Mouse (Mus musculus) hindlimb bud, embryonic 11.5 days (tissue): Measurements from ENCODE around the gene Scn3a.

Experiments
- DNase-seq: peaks from one replicate; pipeline ENCODE4 v3.0.0-alpha.2; 2012; ENCODE audit warnings: low read depth, low spot score; ENCODE audit errors: extremely low spot score

Gene Scn3a

DNA sequence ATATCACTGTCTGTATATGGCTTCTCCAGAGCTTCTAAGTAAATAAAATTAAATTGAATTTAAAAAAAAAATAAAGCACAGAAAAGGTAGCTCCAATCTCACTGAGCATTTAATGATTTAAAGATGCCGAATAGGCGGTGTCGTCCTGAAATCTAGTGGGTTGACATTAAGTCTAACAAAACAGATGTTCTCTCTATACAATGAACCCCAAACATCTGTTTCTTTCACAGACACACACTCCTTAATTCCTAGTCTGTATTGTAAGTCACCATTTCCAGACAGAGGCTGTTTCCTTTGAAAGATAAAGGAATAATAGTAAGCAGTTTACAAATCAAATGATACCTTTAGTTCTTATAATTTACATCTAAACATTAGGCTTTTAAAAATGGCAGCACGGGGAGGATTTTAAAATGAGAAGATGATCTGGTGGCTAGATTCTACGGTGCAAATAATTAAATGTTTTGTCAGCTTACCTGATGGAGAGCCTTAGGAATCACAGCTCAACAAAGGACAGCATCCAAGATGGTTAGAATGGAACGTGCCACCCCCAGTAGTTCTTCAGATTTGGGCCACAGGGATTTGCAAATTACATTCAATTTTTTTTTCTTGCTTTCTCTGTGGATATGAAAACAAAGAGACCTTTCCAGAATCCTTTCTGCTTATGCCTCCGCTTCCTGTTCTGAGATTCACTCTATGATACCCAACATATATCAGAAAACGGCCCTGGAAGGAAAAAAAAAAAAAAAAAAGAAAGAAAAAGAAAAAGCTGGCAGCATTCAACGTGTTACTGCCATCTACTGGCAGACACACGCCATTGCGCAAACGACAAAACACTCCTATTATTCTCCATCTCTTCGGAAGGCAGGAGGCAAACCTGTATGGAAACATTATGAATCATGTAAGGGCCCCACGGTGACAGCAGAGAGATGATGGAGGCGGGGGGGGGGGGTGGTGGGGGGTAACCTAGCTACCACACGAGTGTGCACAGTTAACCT, at the start of gene Scn3a:
Gene Scn3a, minus strand, starts transcription at position 835 of the 995 bp plus-strand sequence.
- peak; percentile 33 for DNase-seq

DNA sequence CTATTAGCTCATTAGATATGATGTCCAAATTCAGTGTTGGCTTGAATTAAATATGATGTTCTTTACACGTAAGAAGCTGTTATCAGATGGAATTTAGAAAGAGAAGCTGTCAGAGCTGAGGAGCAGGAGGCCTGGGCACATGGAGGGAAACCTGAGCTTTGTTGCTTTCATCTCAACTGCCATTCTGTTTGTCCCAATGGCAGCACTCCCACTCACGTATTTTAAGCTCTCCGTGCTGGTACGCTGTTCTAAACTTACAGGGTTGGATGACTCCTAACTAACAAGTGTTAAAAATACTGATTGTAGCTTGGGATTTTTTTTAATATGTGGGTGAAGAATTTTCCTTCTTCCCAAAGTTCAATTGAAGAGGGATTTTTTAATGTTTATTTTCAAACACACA, 44.5 kb upstream of the Scn3a start:
- no peak for DNase-seq

- no peak for DNase-seq
Measured at GRCm38 (mm10) chr2:65607813-65608212, 40.4 kb upstream of the Scn3a start.

DNA sequence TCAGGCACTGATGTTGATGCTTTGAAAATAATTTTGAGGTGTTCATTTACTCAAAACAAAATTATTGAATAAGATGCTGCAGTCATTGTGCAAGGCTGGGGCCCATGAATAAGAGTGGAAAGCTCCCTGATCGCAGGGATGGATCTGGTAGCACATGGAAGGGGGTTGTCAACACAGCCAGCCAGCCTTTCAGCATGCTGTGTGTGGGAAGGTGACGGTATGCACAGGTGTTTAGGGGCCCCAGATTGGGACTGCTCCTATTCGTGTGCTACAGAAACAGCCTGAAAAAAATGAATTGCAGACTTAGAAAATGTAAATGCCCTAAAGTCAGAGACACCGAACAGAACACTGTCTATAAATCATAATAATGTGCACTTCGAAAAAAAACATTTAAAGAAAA, 20.3 kb upstream of the Scn3a start:
- no peak for DNase-seq

- DNase-seq: no peak
Measured at GRCm38 (mm10) chr2:65567925-65568324, 498 bp upstream of the Scn3a start.

- DNase-seq: no peak
Measured at GRCm38 (mm10) chr2:65563898-65564297, 3.5 kb downstream of the Scn3a start.

DNA sequence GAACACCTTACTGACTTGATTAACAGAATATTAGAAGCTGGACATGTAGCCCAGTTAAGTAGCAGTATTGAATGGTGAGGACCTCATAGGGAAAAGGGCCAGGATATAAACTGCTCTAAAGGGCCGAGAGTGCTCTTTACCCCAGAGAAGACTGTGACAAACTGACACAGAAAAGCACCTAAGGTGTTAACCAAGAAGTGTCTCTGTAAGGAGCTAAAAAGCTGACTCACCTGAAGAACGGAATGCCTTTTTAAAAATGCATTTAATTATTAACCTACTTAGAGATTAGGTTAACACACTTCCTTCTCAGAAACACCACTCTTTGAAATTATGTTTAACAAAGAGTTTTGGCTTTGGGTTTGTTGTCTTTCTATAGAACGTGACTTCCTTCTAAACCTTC, 9.7 kb downstream of the Scn3a start:
- DNase-seq: no peak

DNA sequence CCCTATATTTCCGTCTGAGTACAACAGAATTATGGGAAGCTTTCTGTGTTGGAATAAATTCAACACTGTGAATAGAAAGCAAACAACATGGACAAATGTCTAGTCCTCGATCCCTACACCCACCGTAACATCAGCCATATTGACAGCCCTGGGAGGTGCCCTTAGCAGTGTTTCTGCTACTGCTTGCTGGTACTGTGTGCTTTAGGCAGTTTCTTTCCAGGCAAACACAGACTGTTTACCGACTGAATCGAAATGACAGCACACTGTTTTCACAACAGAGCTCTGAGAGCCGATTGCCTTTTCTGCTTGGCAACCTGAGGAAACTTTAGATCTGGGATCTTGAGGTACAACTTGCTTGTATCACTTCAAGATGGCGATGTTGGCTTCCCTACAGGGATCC, 12.8 kb downstream of the Scn3a start:
- no peak for DNase-seq

DNA sequence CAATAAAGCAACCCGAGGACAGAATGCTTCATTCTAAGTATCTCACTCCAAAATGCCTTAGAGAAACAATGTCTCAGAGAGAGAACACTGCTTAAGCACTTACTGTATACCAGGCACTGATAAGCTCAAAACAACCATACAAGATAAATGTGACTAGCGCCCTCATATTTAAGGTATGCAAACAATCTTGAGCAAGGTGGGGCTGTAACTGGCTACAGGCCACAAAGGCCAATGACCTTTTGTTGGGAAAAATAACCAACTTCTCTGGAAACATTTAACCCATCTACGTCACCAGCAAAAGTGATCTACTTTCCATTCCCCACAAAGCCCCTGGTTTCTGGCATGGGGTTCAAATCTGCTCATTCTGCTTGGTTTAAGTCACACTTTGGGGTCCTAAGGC, 14.0 kb downstream of the Scn3a start:
- no peak for DNase-seq

DNA sequence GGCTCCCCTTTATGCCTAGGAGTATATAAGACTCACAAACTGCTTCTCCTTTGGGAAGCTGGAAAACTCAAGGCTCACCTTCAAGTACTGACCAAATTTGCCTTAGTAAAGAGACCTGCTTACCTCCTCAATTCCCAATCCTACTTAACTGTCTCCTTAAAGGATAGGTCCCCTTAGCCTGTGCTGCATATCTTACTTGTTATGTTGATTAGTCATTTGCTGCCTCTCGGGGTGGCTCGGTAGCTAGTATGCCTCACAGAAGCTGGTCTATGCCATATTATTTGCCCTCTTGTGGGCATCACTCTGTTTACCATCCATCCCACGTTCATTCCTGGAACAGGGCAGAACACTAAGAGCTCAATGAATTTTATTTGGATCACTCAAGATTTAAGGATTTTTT, 14.7 kb downstream of the Scn3a start:
- no peak for DNase-seq

DNA sequence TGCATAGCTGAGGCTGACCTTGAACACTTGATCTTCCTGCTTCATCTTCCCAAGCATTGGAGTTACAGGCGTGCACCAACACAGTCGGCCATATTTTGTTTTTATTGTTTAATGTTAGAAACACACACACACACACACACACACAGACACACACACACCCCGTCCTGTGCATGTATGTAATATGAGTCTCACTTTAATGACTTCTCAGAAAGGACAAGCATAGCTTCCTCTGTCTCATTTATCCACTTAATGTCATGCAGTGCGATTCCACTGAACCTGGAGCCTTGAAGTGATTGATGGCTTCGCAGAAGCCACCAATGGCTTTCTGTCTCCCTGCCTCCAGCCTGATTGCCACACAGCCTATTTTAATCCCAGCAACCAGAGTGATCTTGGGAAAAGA, 15.2 kb downstream of the Scn3a start:
- DNase-seq: no peak

DNA sequence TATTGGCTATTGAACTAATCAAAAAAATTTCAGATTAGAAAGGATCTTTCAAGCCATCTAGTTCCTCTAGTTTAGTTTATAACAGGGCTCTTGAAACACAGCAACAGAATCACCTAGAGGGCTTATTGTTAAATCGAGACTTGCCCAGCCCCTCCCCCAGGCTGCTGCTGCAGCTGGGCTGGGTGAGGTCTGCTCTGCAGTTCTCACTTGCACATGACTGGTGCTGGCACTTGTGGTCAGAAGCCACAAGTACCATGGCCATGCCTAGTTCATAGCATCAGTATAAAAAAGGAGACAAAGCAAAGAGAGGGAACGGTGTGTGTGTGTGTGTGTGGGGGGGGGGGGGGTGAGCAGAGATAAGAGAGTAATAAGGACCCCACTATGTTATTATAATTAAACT, 15.7 kb downstream of the Scn3a start:
- DNase-seq: no peak

DNA sequence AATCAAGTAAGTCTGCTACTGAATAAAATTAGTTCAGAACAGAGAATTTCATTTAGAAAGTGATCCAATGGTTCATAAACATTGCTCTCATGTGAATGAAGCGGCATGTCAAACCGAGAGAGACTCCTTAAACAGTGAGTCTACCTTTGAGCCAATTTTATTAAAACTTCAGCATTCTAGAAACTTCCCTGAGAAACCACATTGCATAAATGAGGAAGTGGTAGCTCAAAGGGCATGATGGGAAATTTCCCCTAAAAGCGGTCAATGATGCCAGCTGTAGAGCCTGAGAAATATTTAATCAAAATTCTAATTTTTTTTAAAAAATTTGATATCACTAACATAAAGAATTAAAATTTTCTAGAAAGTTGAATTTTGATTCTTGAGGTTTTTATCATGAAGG, 16.9 kb downstream of the Scn3a start:
- no peak for DNase-seq

GRCm38 (mm10) chr2:65548665-65549064, 18.8 kb downstream of the Scn3a start:
- DNase-seq: no peak

GRCm38 (mm10) chr2:65547341-65547740, 20.1 kb downstream of the Scn3a start:
- no peak for DNase-seq

GRCm38 (mm10) chr2:65542906-65543592, 24.4 kb downstream of the Scn3a start:
- DNase-seq: no peak

DNA sequence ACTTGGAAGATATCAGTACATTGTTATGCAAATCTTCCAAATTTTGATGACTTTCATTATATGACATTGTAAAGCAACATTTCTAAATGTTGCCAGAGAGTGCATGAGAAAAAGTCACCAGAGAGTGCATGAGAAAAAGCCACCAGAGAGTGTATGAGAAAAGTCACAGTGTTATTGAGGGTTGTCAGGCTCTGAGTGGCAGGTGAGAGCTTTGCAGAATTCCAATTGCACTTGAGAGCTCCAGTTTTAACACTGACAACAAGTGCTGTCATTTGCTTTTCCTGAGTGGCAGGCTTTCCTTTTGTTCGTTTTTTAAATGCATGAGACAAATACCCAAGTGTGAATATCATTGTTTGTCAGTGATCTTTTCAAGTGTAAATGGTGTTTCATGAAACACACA, 25.6 kb downstream of the Scn3a start:
- DNase-seq: no peak

- DNase-seq: no peak
Measured at GRCm38 (mm10) chr2:65538436-65538835, 29.0 kb downstream of the Scn3a start.

DNA sequence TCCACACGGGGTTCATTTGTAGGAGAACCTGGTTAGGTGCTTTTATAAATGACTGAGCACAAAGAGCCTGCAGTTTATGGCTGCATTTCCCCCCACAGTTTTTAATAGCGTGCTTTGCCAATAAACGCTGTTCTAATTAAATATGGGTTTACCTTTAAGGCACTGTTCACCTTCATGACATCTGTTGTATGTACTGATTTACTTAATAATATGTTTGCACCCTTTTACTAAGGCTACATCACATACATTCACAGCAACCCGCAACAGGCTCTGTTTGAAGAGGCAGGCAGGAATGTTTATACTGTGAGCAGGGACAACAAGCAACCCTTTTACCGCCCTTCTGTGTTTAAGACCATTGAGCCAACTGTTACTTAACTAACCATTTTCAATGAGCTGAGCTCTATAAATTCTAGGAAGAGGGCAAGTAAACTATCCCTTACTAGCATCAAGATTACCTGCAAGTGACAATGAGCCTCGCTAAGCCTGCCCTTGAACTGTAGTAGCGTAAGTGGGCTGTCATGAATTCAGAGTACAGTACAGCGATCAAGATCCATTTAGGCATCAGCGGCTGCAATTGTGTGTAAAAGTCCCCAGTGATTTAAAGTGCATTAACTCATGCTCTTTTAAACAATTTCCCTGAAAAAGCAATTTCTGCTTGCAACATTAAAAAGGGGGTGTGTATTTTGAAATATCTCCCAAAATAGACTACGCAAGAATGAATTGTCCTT, 35.1 kb downstream of the Scn3a start:
- no peak for DNase-seq

DNA sequence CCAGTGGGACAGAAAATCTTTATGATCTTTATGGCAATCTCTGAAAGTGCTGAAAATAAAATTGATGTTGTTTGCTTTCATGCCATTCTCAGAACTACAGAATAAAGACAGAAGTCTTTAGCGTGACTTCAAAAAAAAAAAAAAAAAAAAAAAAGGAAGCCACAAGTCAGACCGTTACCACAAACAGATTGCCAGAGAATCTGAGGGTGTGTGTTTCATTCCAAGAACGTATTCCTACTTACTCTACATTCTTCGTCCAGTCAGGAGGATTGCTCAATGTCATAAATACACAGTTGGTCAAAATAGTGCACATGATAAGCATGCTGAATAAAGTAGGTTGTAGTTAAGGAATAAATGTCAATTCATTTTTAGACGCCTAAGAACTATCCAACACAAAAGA, 38.3 kb downstream of the Scn3a start:
- DNase-seq: no peak

DNA sequence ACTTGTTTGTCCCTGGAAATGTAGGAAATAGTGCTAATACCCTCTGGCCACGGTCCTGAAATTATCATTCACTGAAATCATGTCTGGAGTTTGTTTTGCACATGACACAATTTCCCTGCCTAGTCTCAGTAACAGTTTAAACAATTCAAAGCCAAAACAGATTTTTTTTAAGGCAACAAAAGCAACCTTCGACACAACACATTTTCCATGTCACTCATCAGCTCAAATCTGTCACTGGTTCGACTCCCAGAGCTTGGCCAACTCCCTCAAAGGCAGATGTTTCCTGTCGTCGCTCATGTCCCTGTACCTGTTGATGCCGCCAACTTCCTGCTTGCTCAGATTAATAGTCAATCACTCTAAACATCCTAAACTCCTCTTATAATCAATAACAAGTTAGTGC, 50.7 kb downstream of the Scn3a start:
- no peak for DNase-seq

GRCm38 (mm10) chr2:65508217-65508616, 59.2 kb downstream of the Scn3a start:
- no peak for DNase-seq
